Mouse (Mus musculus) MEL (cell line): ENCODE measurements around the gene Ctsa.

ENCODE experiments used
- CHD1 ChIP-seq: IDR thresholded peaks from 2 replicates; pipeline ENCODE4 v1.6.1; 2012; ENCODE audit warnings: low read depth, mild to moderate bottlenecking, inconsistent platforms, low read length, improper control_type of control experiment
- CTCF ChIP-seq, 3 experiments: IDR thresholded peaks in 2 of 3; conservative IDR thresholded peaks in 1 of 3; 2 replicates each; pipeline ENCODE4 v1.5.1; 2011 to 2012; ENCODE audit warnings: low read length in 3 of 3, low read depth in 2 of 3, mild to moderate bottlenecking in 2 of 3, improper control_type of control experiment in 1 of 3, inconsistent platforms in 1 of 3, mixed read lengths in 1 of 3, moderate library complexity in 1 of 3; ENCODE audit not compliant: control insufficient read depth in 1 of 3, insufficient read depth in 1 of 3, poor library complexity in 1 of 3, severe bottlenecking in 1 of 3
- EP300 ChIP-seq, 2 experiments: IDR thresholded peaks; 2 replicates each; pipeline ENCODE4 v1.6.1; 2011; ENCODE audit warnings: improper control_type of control experiment in 2 of 2, low read length in 2 of 2, low read depth in 1 of 2, mild to moderate bottlenecking in 1 of 2
- GATA1 ChIP-seq: IDR thresholded peaks from 2 replicates; pipeline ENCODE4 v1.6.1; 2011; ENCODE audit warnings: low read depth, low read length, improper control_type of control experiment
- JUND ChIP-seq: IDR thresholded peaks from 2 replicates; pipeline ENCODE4 v1.6.1; 2011; ENCODE audit warnings: low read depth, mild to moderate bottlenecking, improper control_type of control experiment, low read length
- KAT2A ChIP-seq: conservative IDR thresholded peaks from 2 replicates; pipeline ENCODE4 v1.6.1; 2012; ENCODE audit warnings: low read depth, low read length, improper control_type of control experiment, inconsistent platforms
- MYB ChIP-seq: IDR thresholded peaks from 2 replicates; pipeline ENCODE4 v1.6.1; 2011; ENCODE audit warnings: mild to moderate bottlenecking, low read depth, low read length, improper control_type of control experiment
- NELFE ChIP-seq: IDR thresholded peaks from 2 replicates; pipeline ENCODE4 v1.6.1; 2011; ENCODE audit warnings: low read depth, low read length, improper control_type of control experiment
- POLR2A ChIP-seq, 2 experiments: IDR thresholded peaks; 2 replicates each; pipeline ENCODE4 v1.6.1; 2011 to 2012; ENCODE audit warnings: low read length in 2 of 2, mild to moderate bottlenecking in 2 of 2, control low read depth in 1 of 2, improper control_type of control experiment in 1 of 2, low read depth in 1 of 2, moderate library complexity in 1 of 2; ENCODE audit not compliant: control insufficient read depth in 1 of 2, insufficient read depth in 1 of 2, poor library complexity in 1 of 2
- TCF12 ChIP-seq: IDR thresholded peaks from 2 replicates; pipeline ENCODE4 v1.6.1; 2014; ENCODE audit warnings: low read depth, mild to moderate bottlenecking, inconsistent platforms, low read length, improper control_type of control experiment, moderate library complexity
- USF1 ChIP-seq: IDR thresholded peaks from 2 replicates; pipeline ENCODE4 v1.6.1; 2014; ENCODE audit warnings: low read depth, mild to moderate bottlenecking, inconsistent platforms, low read length, improper control_type of control experiment, moderate library complexity
- ZKSCAN1 ChIP-seq: IDR thresholded peaks from 2 replicates; pipeline ENCODE4 v1.6.1; 2012; ENCODE audit warnings: low read depth, mild to moderate bottlenecking, inconsistent platforms, low read length, improper control_type of control experiment, moderate library complexity

DNA sequence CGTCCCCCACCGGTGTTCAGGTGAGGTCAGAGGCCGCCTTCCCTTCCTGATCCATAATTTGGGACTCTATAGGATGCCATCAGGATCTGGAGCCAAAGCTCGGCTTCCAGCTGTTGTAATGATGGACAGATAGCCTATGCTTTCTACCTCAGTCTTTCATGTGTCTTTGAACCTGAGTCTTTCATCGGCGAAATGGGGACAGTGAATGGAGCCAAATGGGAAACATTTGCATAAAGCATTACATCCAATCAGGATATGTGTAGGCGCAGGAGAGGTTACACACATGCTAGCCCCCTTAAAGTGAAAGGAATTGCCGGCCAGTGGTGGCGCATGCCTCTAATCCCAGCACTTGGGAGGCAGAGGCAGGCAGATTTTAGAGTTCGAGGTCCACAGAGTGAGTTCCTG is 9.5 kb upstream of the Ctsa start:
- TF ChIP-seq CTCF (IDR thresholded peaks at IDR 0.05 in 2 of 3, conservative IDR thresholded peaks at IDR 0.05 in 1 of 3; ENCODE audit: control insufficient read depth in 1 of 3, insufficient read depth in 1 of 3, low read depth in 2 of 3, low read length in 3 of 3, poor library complexity in 1 of 3, severe bottlenecking in 1 of 3): no peak
- no peak for TF ChIP-seq ZKSCAN1
- TF ChIP-seq POLR2A (IDR thresholded peaks at IDR 0.05; ENCODE audit: control insufficient read depth in 1 of 2, insufficient read depth in 1 of 2, low read depth in 1 of 2, low read length in 2 of 2, poor library complexity in 1 of 2): no peak
- TF ChIP-seq KAT2A: no peak
- TF ChIP-seq CHD1: no peak
- no peak for TF ChIP-seq EP300 (IDR thresholded peaks at IDR 0.05; ENCODE audit: low read depth in 1 of 2, low read length in 2 of 2)
- no peak; the same call in 1 of the 2 replicates for TF ChIP-seq NELFE
- TF ChIP-seq GATA1: no peak
- no peak for TF ChIP-seq TCF12
- TF ChIP-seq USF1: no peak
- no peak for TF ChIP-seq JUND
- TF ChIP-seq MYB: no peak
